Mouse (Mus musculus): ENCODE results near the gene Zcchc4. TPM values are rescaled to one million over a fixed set of nuclear protein-coding genes. Genes with fewer than 3 reads are reported as not detected.

Zcchc4 gene
- polyA plus RNA-seq, 1 experiment from 2014 or later: 9.3 TPM

DNA sequence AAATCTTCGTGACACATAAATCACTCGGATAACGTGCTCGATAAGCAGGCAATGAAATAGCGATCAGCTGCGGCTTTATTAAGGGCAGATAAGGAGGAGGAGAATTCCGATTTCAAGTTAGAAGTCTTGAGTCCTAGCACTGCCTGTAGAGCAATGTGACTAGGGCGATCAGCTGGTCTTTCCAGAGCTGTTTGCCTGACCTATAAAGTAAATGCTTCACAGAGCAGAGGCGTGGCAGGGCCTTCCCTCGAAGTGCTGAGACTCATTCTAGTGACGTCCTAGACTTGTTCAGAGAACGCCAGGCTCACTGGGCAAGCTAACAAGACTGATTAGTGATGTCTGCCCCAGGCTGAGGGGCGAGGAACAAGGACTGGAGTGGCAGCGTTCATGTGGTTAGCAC, 35.8 kb downstream of the Zcchc4 start:
- WGBS: 90% methylated on average over 14 of the region's 14 CpGs
- no peaks in the 10 kb centered on the region for H3K27me3 ChIP-seq (ENCODE audit: control insufficient read depth, insufficient read depth, low read length)

DNA sequence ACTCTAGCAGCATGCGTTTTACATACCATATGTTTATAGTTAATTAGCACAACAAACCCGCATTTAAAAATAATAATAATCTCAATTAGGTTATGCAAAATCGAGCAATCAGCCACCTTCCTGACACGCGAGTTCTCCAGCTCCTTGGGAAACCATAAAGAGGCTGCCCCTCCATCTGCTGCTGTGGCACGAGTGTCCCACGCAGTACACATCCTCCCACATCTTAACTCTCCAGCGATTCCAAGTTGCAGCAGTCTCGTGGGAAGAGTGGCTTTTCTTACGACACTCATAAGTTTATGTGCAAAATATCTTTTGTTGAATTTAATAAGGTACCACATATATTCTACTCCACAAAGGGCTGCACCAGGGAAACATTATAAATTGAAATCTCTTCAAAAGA, 37.2 kb downstream of the Zcchc4 start:
- Histone ChIP-seq H3K4me1 (replicated peaks; ENCODE audit: control insufficient read depth, insufficient read depth, low read length) (no peaks in the 10 kb centered on the region), H3K4me3 (replicated peaks; ENCODE audit: low read length) (no peak overlapping the region), H3K27me3 (ENCODE audit: control insufficient read depth, insufficient read depth, low read length) (no peaks in the 10 kb centered on the region), H3K27ac (no peak overlapping the region), H3K36me3 (replicated peaks; ENCODE audit: control insufficient read depth, insufficient read depth) (peaks cover 31% of the 10 kb centered on the region), H3K4me2 (replicated peaks) (no peak overlapping the region), H3K9me3 (ENCODE audit: control insufficient read depth, low read length) (no peaks in the 10 kb centered on the region), H3K9ac (no peak overlapping the region)
- DNase-seq (ENCODE audit: low spot score) (no peak), ATAC-seq (ENCODE audit: low FRiP score) (no peak)
- 79% methylated on average over 10 of the region's 10 CpGs for WGBS

More for the DNA sequence above, 35.8 kb downstream of the Zcchc4 start:
- Histone ChIP-seq H3K36me3 (replicated peaks; ENCODE audit: control insufficient read depth, insufficient read depth) (peaks cover 19% of the 10 kb centered on the region), H3K4me3 (replicated peaks; ENCODE audit: low read length) (no peak overlapping the region), H3K4me1 (replicated peaks; ENCODE audit: control insufficient read depth, insufficient read depth, low read length) (no peaks in the 10 kb centered on the region), H3K4me2 (replicated peaks) (no peak overlapping the region), H3K9ac (no peak overlapping the region), H3K9me3 (ENCODE audit: control insufficient read depth, low read length) (no peaks in the 10 kb centered on the region), H3K27ac (no peak overlapping the region)
- DNase-seq (ENCODE audit: low spot score) (no peak), ATAC-seq (ENCODE audit: low FRiP score) (no peak)

DNA sequence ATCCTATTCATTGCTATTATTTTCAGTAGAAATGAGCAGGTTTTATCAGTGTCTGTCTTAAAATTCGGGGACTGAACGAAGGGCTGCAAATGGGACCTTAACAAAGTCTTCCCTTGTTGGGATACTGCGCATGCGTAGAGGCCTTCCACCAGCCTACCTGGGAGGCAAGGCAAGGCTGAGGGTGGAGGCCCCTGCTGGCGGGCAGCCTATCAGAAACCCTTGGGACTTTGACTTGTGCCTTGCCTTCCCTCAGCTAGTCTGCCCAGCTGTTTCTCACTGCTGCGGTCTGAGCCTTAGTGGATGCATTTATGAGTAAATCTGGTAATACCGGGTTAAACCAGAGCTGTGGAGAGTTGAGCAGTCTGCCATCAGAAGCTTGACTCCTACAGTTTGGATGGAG, 38.1 kb downstream of the Zcchc4 start:
- no peak overlapping the region for H3K4me3 ChIP-seq (replicated peaks; ENCODE audit: low read length)
- H3K4me1 ChIP-seq (replicated peaks; ENCODE audit: control insufficient read depth, insufficient read depth, low read length): no peaks in the 10 kb centered on the region
- H3K4me2 ChIP-seq (replicated peaks): no peak overlapping the region
- H3K27ac ChIP-seq: no peak overlapping the region
- H3K9me3 ChIP-seq (ENCODE audit: control insufficient read depth, low read length): no peaks in the 10 kb centered on the region
- no peak overlapping the region for H3K9ac ChIP-seq
- H3K36me3 ChIP-seq (replicated peaks; ENCODE audit: control insufficient read depth, insufficient read depth): peaks cover 31% of the 10 kb centered on the region
- 94% methylated on average over 7 of the region's 7 CpGs for WGBS
- H3K27me3 ChIP-seq (ENCODE audit: control insufficient read depth, insufficient read depth, low read length): no peaks in the 10 kb centered on the region
- DNase-seq (ENCODE audit: low spot score) (no peak), ATAC-seq (ENCODE audit: low FRiP score) (no peak)

DNA sequence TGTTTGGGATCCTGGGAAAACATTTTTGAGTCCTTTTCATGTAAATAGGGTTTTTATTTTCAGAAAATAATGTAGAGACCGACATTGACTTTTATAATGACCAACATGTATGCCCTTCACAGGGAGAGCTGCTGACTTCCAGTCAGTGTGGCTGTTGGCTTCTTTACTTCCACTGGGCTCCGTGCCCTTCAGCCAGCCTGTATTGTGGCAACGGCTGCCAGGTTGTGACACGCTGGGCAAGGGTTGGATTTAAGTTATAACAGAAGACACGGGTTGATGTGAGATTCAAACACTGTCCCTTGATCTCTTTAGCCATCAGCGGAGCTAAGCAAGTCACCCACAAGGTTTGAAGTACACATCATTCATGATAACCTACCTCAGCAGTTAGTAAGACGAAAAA, 43.5 kb downstream of the Zcchc4 start:
- 94% methylated on average over 7 of the region's 7 CpGs for WGBS
- H3K27ac ChIP-seq: no peak overlapping the region
- H3K4me1 ChIP-seq (replicated peaks; ENCODE audit: control insufficient read depth, insufficient read depth, low read length): no peaks in the 10 kb centered on the region
- no peak overlapping the region for H3K4me3 ChIP-seq (replicated peaks; ENCODE audit: low read length)
- peaks cover 41% of the 10 kb centered on the region for H3K36me3 ChIP-seq (replicated peaks; ENCODE audit: control insufficient read depth, insufficient read depth)
- no peak for DNase-seq (ENCODE audit: low spot score)
- no peak overlapping the region for H3K4me2 ChIP-seq (replicated peaks)
- H3K9ac ChIP-seq: no peak overlapping the region
- H3K27me3 ChIP-seq (ENCODE audit: control insufficient read depth, insufficient read depth, low read length): no peaks in the 10 kb centered on the region
- no peaks in the 10 kb centered on the region for H3K9me3 ChIP-seq (ENCODE audit: control insufficient read depth, low read length)
- ATAC-seq (ENCODE audit: low FRiP score): no peak

DNA sequence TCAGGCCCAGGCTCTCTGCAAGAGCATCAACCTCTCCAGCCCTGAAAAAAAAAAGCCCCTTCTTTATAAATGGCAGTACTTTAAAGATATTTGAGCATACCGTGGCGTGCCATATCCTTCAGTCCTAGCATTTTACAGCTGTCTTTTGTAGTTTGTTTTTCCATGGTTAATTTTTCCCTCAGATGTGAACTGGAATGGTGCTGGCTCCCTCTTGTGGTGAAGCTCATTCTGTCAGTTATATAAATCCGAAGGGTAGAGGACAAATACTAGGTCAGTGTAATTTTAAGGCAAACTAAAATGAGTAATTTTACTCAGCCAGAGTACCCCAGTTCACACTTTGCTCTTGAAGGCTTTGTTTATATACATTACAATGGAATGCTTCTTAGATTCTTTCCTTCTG, 46.5 kb downstream of the Zcchc4 start:
- H3K27me3 ChIP-seq (ENCODE audit: control insufficient read depth, insufficient read depth, low read length): no peaks in the 10 kb centered on the region

DNA sequence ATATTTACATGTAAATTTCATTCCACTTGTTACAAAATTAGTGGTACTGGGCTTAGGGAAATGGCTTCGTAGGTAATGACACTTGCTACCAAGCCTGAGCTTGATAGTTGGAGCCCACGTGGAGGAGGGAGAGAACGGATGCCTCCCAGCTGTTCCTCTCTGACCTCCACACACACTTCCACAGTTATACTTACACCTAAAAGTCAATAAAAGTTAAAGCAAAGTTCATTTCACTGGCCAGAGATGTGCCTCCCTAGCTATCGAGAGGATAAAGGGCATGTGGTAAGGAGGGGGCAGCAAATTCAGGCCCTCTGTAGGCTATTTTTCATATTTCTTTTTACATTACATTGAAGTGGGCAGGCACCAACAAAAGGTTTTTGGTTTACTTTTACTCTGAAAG, 52.7 kb downstream of the Zcchc4 start:
- WGBS: 92% methylated on average over 4 of the region's 4 CpGs

More for the DNA sequence above, 46.5 kb downstream of the Zcchc4 start:
- no peak for ATAC-seq (ENCODE audit: low FRiP score)
- H3K9me3 ChIP-seq (ENCODE audit: control insufficient read depth, low read length): no peaks in the 10 kb centered on the region
- H3K9ac ChIP-seq: no peak overlapping the region
- H3K27ac ChIP-seq: no peak overlapping the region
- H3K36me3 ChIP-seq (replicated peaks; ENCODE audit: control insufficient read depth, insufficient read depth): peaks cover 30% of the 10 kb centered on the region
- WGBS: 39% methylated on average over 3 of the region's 3 CpGs
- no peak overlapping the region for H3K4me2 ChIP-seq (replicated peaks)
- H3K4me1 ChIP-seq (replicated peaks; ENCODE audit: control insufficient read depth, insufficient read depth, low read length): no peaks in the 10 kb centered on the region
- peak; percentile 73 for DNase-seq (ENCODE audit: low spot score)
- no peak overlapping the region for H3K4me3 ChIP-seq (replicated peaks; ENCODE audit: low read length)

DNA sequence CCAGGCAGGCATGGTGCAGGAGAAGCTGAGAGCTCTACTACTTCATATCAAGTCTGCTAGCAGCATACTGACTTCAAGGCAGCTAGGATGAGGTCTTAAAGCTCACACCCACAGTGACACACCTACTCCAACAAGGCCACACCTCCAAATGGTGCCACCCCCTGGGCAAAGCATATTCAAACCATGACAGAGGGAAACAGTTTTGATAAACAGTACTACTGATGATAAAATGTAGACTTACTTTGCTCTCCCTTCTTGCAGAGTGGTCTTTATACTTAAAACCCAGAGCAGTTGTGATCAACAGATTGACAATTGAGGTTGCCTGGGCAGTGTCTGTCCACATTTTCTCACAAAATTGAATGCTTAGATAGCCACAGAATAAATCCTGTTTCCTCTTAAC, 57.8 kb downstream of the Zcchc4 start:
- Histone ChIP-seq H3K27me3 (ENCODE audit: control insufficient read depth, insufficient read depth, low read length) (no peaks in the 10 kb centered on the region), H3K9ac (peak overlapping the region; percentile 74), H3K4me2 (replicated peaks) (peak overlapping the region; percentile 63), H3K9me3 (ENCODE audit: control insufficient read depth, low read length) (no peaks in the 10 kb centered on the region), H3K27ac (peak overlapping the region; percentile 71), H3K4me3 (replicated peaks; ENCODE audit: low read length) (peak overlapping the region; percentile 55), H3K36me3 (replicated peaks; ENCODE audit: control insufficient read depth, insufficient read depth) (peaks cover 26% of the 10 kb centered on the region), H3K4me1 (replicated peaks; ENCODE audit: control insufficient read depth, insufficient read depth, low read length) (peaks cover 18% of the 10 kb centered on the region)
- ATAC-seq (ENCODE audit: low FRiP score) (no peak), DNase-seq (ENCODE audit: low spot score) (no peak)

More for the DNA sequence above, 52.7 kb downstream of the Zcchc4 start:
- Histone ChIP-seq H3K4me3 (replicated peaks; ENCODE audit: low read length) (no peak overlapping the region), H3K36me3 (replicated peaks; ENCODE audit: control insufficient read depth, insufficient read depth) (0 out of 2 replicates have a peak, but pooled peaks cover 5% of the 10 kb centered on the region), H3K9ac (no peak overlapping the region), H3K27ac (no peak overlapping the region), H3K27me3 (ENCODE audit: control insufficient read depth, insufficient read depth, low read length) (no peaks in the 10 kb centered on the region), H3K4me2 (replicated peaks) (no peak overlapping the region), H3K4me1 (replicated peaks; ENCODE audit: control insufficient read depth, insufficient read depth, low read length) (no peaks in the 10 kb centered on the region), H3K9me3 (ENCODE audit: control insufficient read depth, low read length) (no peaks in the 10 kb centered on the region)
- DNase-seq (ENCODE audit: low spot score): no peak
- no peak for ATAC-seq (ENCODE audit: low FRiP score)

DNA sequence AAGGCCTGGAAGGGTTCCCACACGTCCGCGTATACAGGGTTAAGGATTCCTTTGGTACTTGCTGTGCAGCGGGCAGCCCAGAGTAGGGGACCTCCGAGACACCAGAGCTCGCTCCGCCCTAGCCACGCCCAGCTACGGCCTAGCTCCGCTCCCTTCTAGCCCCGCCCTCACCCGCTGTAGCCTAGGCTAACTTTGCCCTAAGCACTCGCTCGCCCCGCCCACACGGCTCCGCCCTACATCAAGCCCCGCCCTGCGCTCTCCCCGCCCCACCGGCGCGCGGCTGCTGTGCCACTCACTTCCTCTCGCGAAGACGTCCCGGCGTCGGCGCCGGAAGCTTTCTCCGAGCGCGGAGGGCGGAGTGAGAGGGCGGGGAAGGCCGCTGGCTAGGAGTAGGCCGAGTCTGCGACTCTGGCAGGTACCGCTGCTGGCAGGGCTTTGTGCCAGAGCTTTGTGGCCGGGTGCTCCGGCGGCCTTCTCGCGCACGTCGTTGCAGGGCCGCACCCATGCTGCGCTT, 58.6 kb downstream of the Zcchc4 start, which contains the start of gene Anapc4:
TSS of gene Anapc4 (plus strand) at position 252 of the 514 bp plus-strand sequence.
- under 1% methylated on average over 49 of the region's 50 CpGs for WGBS

DNA sequence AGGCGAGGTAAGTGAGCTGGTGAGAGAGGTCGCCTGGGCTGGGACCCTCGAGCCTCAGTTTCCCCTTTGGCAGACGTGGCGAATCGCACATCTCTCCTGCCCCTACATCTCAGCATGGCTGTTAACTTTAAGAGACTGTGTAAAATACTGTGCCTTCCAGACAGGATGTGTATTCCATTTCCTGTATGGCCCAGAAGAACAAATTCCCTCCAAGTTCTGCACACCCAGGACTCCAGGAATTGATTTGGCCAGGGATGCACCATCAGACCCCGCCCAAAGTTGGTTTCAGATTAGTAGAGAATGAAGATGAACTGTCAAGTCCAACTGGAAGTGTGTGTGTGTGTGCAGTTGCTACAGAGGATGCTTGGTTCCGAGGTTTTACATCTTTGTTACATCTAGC, 59.2 kb downstream of the Zcchc4 start:
- H3K27ac ChIP-seq: peak overlapping the region; percentile 71
- H3K4me3 ChIP-seq (replicated peaks; ENCODE audit: low read length): peak overlapping the region; percentile 55
- peak overlapping the region; percentile 74 for H3K9ac ChIP-seq
- no peak for ATAC-seq (ENCODE audit: low FRiP score)
- H3K4me2 ChIP-seq (replicated peaks): peak overlapping the region; percentile 63
- WGBS: 11% methylated on average over 8 of the region's 8 CpGs
- H3K27me3 ChIP-seq (ENCODE audit: control insufficient read depth, insufficient read depth, low read length): no peaks in the 10 kb centered on the region
- no peaks in the 10 kb centered on the region for H3K9me3 ChIP-seq (ENCODE audit: control insufficient read depth, low read length)
- peaks cover 34% of the 10 kb centered on the region for H3K36me3 ChIP-seq (replicated peaks; ENCODE audit: control insufficient read depth, insufficient read depth)
- peaks cover 18% of the 10 kb centered on the region for H3K4me1 ChIP-seq (replicated peaks; ENCODE audit: control insufficient read depth, insufficient read depth, low read length)
- no peak for DNase-seq (ENCODE audit: low spot score)

More for the DNA sequence above, 58.6 kb downstream of the Zcchc4 start, which contains the start of gene Anapc4:
- peak within 1 kb of the TSS; percentile 55 for H3K4me3 ChIP-seq (replicated peaks; ENCODE audit: low read length)
- ATAC-seq (ENCODE audit: low FRiP score) (peak; percentile 99), DNase-seq (ENCODE audit: low spot score) (peak; percentile 98)
- H3K4me2 ChIP-seq (replicated peaks): peak within 1 kb of the TSS; percentile 63
- peak within 1 kb of the TSS; percentile 74 for H3K9ac ChIP-seq
- H3K36me3 ChIP-seq (replicated peaks; ENCODE audit: control insufficient read depth, insufficient read depth): peaks cover 29% of the 10 kb centered on the region
- no peaks in the 10 kb centered on the region for H3K27me3 ChIP-seq (ENCODE audit: control insufficient read depth, insufficient read depth, low read length)
- peaks cover 18% of the 10 kb centered on the region for H3K4me1 ChIP-seq (replicated peaks; ENCODE audit: control insufficient read depth, insufficient read depth, low read length)
- peak within 1 kb of the TSS; percentile 71 for H3K27ac ChIP-seq
- H3K9me3 ChIP-seq (ENCODE audit: control insufficient read depth, low read length): no peaks in the 10 kb centered on the region

DNA sequence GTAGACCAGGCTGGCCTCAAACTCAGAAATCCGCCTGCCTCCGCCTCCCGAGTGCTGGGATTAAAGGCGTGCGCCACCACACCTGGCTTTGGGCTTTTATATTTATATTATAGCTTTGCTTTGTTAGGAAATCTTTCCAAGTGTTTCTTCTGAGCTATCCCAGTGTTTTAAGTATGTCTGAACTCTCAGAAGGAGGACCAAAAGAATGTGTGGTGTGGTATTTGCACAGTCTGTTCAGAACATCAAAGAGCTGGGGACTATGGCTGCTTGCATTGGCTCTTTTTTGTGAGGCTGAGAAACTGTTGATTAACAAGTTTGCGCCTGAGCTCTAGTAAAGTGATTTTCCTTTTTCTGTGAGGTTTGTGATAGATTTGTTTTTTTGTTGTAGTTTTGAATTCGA, 69.1 kb downstream of the Zcchc4 start:
- Histone ChIP-seq H3K9me3 (ENCODE audit: control insufficient read depth, low read length) (no peaks in the 10 kb centered on the region), H3K4me1 (replicated peaks; ENCODE audit: control insufficient read depth, insufficient read depth, low read length) (no peaks in the 10 kb centered on the region), H3K27me3 (ENCODE audit: control insufficient read depth, insufficient read depth, low read length) (no peaks in the 10 kb centered on the region), H3K27ac (no peak overlapping the region), H3K4me3 (replicated peaks; ENCODE audit: low read length) (no peak overlapping the region), H3K36me3 (replicated peaks; ENCODE audit: control insufficient read depth, insufficient read depth) (peaks cover 93% of the 10 kb centered on the region), H3K4me2 (replicated peaks) (no peak overlapping the region), H3K9ac (no peak overlapping the region)
- no peak for ATAC-seq (ENCODE audit: low FRiP score)
- 97% methylated on average over 7 of the region's 7 CpGs for WGBS
- no peak for DNase-seq (ENCODE audit: low spot score)
